Mouse (Mus musculus): ENCODE measurements at regions not wholly inside any gene's neighbourhood (a gene's known extent, or its start where the extent isn't known, plus 50 kb on each side); places are given as distances from the start of the nearest gene placed in this dataset.

DNA sequence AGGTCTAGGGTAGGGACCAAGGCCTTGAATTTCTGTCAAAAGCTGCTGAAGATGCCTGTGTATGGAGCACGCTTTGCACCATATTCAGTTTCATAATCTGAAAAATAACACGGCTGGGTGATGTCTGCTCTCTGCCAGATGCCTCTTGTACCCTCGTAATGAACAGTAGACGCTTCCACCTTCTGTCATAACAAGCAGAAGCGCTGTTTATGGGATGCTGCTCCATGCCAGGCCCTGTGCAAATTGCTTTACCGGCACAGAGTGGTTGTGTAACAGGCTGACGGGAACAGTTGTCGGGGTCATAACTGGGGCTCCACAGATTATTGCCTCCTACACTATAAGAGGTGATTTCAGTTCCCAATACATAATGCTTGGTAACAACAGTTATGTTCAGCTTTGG lies 211.5 kb upstream of the Tnp1 start:
- no peak for DNase-seq (ENCODE audit: low read depth, low spot score)

- DNase-seq (ENCODE audit: low read depth, low spot score) = no peak
Observed at GRCm38 (mm10) chr1:73221863-73222262, 206.2 kb upstream of the Tnp1 start.

DNA sequence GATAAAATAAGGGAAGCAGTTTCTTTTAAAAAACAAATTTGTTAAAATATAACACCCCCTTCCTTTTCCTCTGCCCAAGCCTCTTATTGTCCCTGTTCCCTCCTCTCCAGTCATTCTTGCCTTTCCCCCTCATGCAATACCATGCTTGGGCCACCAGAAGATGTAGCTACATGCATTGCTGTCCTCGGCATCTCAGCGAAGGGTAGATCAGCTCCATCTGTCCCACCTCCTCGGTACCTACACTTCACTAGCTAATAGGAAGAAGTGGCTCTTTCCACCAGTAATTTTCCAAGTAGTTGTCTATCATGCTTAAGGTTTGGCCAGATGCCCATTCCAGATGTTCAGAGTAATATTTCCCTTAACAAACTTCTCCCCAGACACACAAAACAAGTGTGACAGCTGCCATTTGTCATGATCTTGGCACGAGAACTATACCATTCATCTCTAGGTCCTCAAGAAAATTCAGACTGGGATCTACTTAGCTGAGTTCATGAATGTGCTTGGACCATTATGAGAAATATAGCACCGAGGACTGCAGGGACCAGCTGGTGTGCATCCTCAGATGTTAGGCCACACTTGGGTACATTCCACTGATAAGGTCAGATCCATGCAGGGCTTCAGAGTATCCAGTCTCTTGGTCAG lies 198.7 kb upstream of the Tnp1 start:
- DNase-seq (ENCODE audit: low read depth, low spot score) = no peak

DNA sequence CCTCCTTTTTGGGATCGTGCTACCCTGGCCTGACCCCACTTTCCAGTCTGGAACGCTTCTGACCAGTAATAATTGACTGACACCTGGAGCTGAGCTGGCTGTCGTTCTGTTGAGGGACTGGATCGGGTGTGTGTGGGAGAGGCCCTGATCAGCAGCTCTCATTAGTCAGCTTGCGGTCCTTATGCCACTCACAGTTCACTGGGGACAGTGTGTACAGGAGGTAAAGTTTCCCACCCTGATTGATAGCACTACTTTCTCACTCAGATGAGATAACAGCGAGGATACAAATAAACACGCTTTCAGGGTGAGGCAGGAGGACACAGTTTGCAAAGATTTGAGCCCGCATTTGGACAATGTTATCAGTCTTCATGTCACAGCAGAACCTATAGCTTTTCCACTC lies 191.7 kb upstream of the Tnp1 start:
- no peak for DNase-seq (ENCODE audit: low read depth, low spot score)

DNA sequence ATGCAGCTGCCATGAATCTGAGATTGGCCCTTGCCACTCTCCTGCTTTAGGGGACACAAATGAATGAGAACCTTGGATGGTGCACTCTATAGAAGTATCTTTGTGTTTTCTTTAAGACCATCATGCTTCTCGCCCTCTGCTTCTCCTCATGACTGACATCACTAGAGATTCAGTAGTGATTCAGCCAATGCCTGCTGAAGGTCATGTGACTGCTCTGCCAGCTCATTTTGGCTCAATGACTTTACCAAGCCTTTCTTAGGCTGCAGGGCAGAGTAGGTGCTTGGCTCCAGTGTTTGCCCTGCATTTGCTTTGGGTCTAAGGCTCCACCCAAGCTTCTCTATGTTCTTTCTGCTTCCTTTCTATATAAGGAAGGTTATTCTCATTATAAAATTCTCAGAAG lies 190.1 kb upstream of the Tnp1 start:
- DNase-seq (ENCODE audit: low read depth, low spot score) = no peak

GRCm38 (mm10) chr1:73200112-73200511 lies 184.4 kb upstream of the Tnp1 start:
- no peak for DNase-seq (ENCODE audit: low read depth, low spot score)

DNA sequence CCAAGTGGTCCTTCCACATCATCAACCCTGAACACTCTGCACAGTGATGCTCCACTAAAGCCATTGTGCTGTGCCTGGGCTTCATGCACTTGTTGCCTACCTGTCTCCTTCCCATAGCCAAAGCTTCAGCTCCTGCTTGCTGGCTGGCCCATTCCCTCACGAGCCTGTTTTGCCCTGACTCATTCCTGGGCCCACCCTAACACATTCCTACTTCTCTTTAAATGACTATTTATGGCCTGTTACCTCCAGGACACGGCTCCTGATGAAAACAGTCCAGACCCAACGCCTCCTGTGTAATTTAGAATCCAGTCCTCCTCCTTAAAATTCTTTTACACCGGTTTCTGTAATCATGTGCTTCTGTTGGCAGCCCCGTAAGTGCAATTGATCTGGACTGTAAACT lies 175.1 kb upstream of the Tnp1 start:
- no peak for DNase-seq (ENCODE audit: low read depth, low spot score)

- DNase-seq (ENCODE audit: low read depth, low spot score) = no peak
Observed at GRCm38 (mm10) chr1:73188796-73189195, 173.1 kb upstream of the Tnp1 start.

GRCm38 (mm10) chr1:73184477-73184876 lies 168.8 kb upstream of the Tnp1 start:
- DNase-seq (ENCODE audit: low read depth, low spot score) = no peak

DNA sequence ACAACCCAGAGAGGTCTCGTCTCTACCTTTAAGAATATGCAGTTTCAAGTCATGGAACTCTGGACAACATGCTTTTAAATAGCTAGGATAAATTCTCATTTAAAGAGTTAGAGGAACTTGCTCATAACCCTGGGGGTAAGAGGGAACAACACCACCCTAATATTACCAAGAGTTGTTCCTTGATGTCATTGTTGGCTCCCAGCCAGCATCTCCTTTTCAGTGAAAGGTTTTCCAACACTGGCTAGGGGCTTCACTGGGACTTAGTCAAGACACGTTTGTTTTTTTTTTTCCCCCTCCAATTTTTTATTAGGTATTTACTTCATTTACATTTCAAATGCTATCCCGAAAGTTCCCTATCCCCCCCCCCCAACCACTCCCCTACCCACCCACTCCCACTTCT lies 163.1 kb upstream of the Tnp1 start:
- no peak for DNase-seq (ENCODE audit: low read depth, low spot score)

DNA sequence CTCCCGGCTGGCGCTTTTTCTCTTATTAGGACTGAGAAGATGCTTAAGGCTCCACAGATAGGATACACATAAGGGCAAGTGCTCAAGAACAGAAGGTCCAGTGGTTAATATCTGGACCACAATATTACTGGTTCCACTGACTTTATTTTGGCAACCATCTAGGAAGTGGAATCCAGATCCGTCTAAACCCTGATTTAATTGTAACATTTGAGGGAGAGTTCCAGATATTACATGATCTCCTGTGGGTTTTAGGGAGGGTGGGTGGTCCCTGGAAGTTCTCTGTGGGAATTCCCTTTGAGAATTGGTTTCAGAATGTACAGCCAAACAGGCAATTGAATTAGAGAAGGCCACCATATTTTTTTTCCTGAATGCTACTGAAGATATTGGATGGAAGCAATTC lies 161.4 kb upstream of the Tnp1 start:
- DNase-seq (ENCODE audit: low read depth, low spot score) = no peak

DNA sequence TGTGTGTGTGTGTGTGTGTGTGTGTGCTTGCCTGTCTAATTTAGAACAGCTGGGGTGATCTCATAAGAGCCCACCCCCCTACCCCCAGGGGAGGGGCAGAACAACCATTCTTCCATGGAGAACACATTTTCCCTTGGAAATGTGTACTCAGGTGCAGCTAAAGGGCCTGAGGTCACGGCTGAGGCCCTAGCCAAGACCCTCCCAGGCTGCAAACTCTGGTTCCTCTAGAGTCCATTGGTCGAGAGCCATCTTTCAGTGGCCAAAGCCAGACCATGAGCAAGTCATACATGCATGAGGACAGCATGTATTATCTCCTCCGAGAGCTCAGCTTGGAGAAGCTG lies 154.9 kb upstream of the Tnp1 start:
- DNase-seq (ENCODE audit: low read depth, low spot score) = no peak

DNA sequence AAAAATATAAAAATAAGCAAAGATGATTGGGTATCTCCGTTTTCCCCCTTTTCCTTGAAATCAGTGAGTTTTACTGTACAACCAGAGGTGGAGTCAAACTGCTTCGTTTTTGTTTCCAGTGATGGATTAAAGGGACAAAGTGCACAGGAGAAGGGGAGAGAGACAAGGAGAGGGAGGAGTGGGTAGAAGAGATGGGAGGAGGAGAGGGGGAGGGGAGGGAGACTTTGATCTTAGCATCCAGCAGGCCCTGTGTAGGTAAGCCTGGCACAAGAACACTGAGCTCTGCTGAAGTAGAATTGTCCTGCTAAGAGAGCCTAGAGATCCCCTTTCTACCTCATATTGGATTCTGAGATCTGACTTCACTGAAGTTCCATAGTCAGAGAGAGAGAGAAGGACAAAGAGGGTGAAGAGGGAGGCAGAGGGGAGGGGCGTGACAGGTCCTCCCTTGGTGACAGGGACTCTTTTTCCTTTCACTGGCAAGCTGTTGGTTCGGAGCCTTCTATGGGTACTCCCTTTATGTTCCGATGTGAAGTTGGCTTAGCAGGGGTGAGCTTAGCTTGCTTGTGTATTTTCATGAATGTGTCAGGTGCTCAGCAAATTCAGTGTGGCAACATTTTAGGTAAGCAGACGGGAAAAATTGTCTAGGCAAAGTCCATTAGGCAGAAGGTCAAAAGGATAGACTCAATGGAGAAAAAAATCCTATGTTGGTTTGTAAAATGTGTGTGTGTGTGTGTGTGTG lies 154.4 kb upstream of the Tnp1 start:
- DNase-seq (ENCODE audit: low read depth, low spot score) = no peak

DNA sequence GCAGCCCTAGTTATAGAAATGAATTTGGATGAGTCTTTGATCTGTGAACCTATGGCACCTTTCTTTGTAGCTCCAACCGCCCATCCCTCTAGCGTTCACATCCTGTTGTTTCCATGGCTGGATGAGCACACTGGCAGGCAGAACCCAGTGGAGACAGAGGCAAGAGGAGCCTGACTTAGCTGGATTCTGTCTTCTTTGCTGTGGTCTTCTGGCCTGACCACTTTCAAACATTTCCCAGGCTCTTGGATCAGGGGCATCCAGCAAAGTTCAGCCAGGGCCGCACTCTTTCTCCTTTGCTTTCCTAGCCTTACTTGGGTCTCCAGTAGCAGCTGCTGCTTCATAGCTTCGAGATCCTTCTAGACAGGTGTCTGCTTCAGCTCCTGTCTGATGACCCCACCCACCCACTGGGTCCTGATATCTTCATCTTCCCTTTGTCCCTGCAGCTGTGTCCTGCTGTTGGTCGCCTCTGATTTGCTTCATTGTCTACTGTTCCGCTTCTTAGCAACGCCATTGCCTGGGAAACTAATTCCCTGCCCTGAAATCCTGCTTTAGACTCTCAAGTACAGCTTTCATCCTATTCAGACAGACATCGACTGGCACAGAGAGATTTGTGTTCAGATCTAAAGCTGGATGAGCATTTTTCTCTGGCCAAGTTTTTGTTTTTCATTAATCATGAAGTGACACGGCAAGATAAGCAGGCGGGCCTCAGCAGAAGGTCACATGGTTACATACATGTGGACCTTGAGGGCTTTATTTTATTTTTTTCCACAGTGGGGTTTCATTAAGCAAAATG lies 153.6 kb upstream of the Tnp1 start:
- DNase-seq (ENCODE audit: low read depth, low spot score) = no peak

GRCm38 (mm10) chr1:73160199-73160598 lies 144.5 kb upstream of the Tnp1 start:
- DNase-seq (ENCODE audit: low read depth, low spot score) = peak; percentile 34

- DNase-seq (ENCODE audit: low read depth, low spot score) = no peak
Observed at GRCm38 (mm10) chr1:73159405-73159976, 143.8 kb upstream of the Tnp1 start.

GRCm38 (mm10) chr1:73153438-73154097 lies 137.9 kb upstream of the Tnp1 start:
- no peak for DNase-seq (ENCODE audit: low read depth, low spot score)

- DNase-seq (ENCODE audit: low read depth, low spot score) = no peak
Observed at GRCm38 (mm10) chr1:73149926-73150325, 134.2 kb upstream of the Tnp1 start.

DNA sequence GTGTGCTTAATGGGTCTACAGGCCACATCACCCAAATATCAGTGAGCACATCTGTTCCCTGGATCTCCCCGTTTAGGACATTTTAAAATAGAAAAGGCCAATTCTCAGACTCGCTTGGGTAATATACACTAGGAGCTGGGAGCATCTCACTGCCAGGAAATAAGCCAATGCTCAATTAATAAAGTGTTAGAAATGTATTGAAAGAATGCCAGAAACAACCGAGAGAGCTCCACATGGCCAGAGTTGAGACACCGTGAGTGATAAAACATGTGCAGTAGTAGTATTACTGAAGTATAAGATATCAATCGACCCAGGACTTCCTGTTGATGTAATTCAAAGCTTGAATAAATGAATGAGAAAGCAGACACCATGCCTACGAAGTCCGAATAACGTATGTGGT lies 127.1 kb upstream of the Tnp1 start:
- DNase-seq (ENCODE audit: low read depth, low spot score) = no peak

DNA sequence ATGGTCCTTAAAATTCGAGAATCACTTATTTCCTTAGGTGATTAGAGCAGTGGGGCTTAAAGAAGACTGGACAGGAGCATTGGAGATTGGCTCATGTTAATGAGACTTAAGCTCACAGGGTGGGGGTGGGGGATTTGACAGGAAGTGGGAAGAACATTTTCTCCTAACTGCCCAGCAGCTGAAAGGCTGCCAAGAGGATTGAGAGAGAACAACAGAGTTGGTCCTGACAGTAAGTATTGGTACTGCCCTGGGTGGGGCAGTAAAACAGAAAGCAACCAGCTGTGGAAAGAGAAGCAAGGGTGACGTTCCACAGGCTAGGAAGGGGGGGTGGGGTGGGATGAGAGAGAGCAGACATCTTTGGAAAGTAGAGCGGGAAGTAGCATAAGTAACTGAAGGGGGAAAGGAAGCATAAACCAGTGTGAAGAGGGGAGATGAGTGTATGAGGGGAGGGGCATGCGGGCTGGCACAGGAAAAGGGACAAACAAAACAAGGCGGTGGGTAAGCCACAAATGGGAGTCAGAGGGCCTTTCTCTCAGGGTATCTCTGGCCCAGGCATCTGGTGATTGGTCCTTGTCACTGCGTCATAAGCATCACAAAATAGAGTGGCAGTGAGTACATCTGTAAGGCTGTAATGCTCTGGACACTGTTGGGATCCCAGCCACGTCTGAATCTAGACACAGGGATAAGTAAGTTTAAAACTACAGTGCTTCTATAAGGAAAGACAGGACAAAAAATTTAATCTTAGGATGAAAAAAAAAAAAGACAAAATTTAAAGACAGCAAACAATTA lies 125.0 kb upstream of the Tnp1 start:
- DNase-seq (ENCODE audit: low read depth, low spot score) = no peak

DNA sequence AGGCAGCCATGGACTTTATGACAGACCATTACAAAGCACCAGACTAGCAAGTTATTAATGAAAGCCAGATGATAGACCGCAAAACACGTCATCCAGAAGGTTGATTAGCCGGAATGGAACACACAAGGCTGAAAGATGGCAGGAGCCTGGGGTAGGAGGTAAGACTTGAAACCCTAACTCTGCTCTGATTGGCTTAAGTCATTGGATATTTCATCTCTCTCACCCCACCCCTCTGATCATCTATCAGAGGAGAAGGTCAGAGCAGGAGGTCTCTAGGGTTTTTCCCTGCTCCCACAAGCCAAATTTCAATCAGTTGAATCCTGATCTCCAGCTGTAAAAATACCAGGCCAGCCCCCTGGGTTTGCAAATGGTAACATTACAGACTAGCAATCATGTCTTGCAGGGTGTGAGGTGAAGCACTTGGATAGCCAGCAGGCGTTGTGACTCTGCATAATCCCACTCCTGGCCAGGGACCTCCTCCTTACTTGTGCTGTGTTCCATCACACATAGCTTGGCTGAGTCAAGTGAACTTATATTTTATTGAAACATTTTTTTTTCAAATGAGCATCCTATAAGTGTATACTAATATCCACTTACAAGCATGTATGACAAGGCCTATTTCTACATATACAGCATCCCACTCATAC lies 114.6 kb upstream of the Tnp1 start:
- no peak for DNase-seq (ENCODE audit: low read depth, low spot score)

All from telencephalon, adult 2 months (tissue).